Mouse (Mus musculus) kidney, postnatal 10 days (tissue): ENCODE measurements around the gene Stat5a.
A peak's percentile ranks its signal among the peaks of the same experiment; 100 is the strongest.

ENCODE experiments used
- DNase-seq: peaks from one replicate; pipeline ENCODE4 v3.0.0; 2021; ENCODE audit warnings: mixed read lengths

The Stat5a gene

DNA sequence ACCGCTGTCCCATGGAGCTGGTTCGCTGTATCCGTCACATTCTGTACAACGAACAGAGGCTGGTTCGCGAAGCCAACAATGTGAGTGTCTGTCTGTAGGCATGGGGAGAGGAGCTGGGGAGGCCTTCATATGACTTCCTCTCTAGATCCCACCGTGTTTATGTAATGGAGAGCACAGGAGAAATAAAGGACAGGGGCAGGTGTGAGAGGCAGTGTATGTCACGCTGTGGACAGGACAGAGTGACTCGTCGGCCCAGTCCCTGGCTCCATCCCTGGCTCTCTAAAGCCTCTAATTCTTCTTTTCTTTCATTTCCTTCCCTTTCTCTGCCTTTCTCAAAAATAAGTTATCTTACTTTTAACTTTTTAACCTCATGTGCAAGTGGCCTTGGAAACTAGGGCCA lies 4.0 kb downstream of the Stat5a start:
- DNase-seq: no peak

GRCm38 (mm10) chr11:100865618-100866017 lies 6.5 kb downstream of the Stat5a start:
- no peak for DNase-seq

DNA sequence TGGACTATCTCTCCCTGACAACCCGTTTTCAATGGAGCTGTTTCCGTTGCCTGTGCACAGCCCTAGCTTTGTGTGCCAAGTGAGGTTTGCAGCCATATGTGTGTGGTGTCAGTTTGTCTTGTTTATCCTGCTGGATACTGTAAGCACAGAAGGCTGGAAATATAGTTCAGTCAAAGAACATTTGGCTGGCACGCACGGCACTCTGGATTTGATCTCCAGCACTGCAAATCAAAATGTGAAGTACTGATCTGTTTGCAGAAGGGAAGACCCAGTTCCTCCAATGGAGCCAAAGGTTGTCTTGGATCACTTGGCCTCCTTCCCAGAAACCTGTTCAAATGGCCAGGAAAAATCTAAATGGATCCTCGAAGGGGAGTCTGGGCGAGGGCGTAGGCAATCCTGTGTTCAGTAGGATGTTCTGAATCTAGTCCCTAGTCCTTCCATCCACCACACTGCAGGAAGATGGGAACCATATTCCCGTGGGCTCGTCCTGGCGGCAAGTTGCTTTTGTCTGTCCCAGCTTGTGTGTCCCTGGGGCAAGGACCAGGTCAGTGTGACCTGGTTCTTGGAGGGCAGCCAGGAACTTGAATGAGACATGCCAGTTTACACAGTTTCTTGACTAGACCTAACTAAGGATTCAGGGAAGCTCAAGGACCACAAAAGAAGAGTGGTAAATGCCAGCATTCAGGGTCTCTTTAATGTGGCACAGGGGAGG lies 11.3 kb downstream of the Stat5a start:
- DNase-seq: peak; percentile 47

GRCm38 (mm10) chr11:100870968-100871350 lies 11.8 kb downstream of the Stat5a start:
- DNase-seq: no peak

GRCm38 (mm10) chr11:100875761-100876160 lies 16.6 kb downstream of the Stat5a start:
- DNase-seq: no peak

GRCm38 (mm10) chr11:100879321-100880078 lies 20.3 kb downstream of the Stat5a start:
- no peak for DNase-seq

GRCm38 (mm10) chr11:100883640-100884039 lies 24.5 kb downstream of the Stat5a start:
- DNase-seq: no peak

DNA sequence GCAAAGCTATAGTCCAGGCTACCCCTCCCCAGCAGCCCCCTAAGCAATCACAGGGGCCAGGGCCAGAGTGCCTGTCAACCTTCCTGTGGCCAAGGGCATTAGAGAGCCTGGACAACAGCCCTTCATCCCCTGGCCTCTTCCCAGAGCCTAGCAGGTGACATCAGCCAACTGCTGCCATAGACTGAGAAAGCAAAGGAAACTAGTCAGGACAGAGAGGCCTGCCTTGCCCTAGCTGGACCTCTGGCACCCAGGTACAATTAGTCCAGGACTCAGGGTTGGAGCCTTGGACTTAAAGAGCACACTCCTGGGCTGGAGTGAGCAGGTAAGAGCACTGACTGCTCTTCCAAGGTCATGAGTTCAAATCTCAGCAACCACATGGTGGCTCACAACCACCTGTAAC lies 26.3 kb downstream of the Stat5a start:
- no peak for DNase-seq

DNA sequence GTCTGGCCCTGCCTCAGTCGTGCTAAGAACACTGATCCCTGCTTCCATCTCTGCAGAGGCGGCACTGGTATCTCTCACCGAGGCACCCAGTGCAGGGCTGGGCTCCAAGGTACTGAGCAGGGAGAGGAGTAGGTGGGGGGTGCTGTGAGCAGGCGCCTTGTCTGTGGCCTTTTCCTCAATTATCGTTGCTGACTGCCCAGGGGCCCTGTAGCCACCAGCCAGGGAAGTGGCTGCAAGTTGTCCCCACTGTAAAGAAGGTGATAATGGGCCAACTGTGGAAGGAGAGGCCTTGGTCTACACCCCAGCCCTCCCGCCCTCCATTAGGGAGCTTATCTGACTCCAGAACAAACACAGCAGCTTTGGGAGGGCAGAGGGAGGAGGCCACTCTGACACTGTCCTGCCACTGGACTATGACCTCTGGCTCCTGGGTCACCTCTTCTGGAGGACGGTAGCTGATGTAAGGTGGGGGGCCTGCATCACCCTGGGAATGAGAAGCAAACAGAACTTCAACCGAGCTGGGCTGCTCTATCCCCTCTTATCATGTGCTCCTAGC lies 27.1 kb downstream of the Stat5a start:
- DNase-seq: no peak

GRCm38 (mm10) chr11:100887236-100887635 lies 28.1 kb downstream of the Stat5a start:
- DNase-seq: no peak

GRCm38 (mm10) chr11:100887764-100888163 lies 28.6 kb downstream of the Stat5a start:
- DNase-seq: no peak

DNA sequence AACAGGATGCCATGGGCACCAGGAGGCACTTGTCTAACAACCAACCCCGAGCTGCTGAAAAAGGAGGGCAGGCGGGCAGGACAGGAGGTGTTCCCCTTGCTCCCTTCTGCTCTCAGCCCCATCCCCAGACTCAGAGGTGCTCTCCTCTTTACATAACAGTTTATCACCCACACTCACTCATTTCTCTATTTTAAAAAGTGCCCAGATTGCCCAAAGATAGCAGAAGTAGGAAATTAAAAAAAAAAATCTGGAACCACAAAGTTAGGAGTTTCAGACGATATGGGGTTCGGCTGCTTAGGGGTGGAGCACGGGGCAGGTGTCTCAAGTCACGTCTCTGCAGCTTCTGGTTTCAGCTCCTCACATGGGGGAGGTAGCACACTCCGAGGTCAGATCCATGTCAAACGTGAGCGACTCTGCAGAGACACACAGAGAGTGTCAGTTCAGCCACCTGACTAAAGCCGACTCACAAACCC lies 29.2 kb downstream of the Stat5a start:
- DNase-seq: no peak

- DNase-seq: no peak
These were observed 31.3 kb downstream of the Stat5a start for GRCm38 (mm10) chr11:100890481-100890880.

- DNase-seq: no peak
These were observed 32.3 kb downstream of the Stat5a start for GRCm38 (mm10) chr11:100891256-100892123.

- DNase-seq: no peak
These were observed 33.3 kb downstream of the Stat5a start for GRCm38 (mm10) chr11:100892435-100892834.

GRCm38 (mm10) chr11:100893482-100893881 lies 34.3 kb downstream of the Stat5a start:
- DNase-seq: peak; percentile 94

- DNase-seq: no peak
These were observed 35.2 kb downstream of the Stat5a start for GRCm38 (mm10) chr11:100894146-100894918.

- DNase-seq: no peak
These were observed 36.9 kb downstream of the Stat5a start for GRCm38 (mm10) chr11:100896078-100896477.

DNA sequence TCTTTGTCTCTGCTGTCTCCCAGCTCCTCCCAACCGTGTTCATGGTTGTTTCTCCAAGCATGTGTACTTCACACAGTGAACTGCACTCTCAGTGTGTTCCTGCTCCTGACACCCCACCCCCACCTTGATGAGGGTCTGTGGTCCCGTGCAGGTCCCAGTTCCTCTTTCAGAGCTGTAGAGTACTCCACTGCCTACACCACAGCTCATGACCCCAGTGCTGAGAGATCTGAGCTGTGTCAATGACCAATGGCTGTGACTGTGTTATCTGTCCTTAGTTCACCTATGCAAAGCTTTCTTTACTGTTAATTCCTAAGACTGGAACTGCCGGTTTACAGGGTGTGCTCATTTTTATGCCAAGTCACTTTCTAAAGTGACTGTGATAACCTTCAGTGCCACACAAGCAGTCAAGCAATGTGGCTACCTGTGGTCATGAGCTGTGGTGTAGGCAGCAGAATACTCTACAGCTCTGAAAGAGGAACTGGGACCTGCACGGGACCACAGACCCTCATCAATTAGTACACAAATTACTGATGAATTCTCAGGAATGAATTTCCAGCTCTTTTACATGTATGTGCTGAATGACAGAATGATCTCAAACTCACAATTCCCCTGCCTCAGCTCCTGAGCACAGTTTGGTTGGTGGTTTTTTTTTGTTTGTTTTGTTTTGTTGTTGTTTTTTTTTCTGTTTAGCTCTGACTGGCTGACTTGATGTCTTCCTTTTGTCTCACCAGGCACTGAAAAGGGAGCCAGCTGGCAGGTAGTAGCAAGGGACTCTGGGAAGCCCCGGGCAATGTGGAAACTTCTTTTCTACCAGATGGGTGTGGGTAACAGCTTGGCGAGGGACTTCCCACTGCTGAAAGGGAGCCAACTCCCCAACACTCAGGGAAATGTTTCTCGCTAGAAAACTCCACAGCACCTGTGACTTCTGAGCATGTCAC lies 38.4 kb downstream of the Stat5a start:
- no peak for DNase-seq

DNA sequence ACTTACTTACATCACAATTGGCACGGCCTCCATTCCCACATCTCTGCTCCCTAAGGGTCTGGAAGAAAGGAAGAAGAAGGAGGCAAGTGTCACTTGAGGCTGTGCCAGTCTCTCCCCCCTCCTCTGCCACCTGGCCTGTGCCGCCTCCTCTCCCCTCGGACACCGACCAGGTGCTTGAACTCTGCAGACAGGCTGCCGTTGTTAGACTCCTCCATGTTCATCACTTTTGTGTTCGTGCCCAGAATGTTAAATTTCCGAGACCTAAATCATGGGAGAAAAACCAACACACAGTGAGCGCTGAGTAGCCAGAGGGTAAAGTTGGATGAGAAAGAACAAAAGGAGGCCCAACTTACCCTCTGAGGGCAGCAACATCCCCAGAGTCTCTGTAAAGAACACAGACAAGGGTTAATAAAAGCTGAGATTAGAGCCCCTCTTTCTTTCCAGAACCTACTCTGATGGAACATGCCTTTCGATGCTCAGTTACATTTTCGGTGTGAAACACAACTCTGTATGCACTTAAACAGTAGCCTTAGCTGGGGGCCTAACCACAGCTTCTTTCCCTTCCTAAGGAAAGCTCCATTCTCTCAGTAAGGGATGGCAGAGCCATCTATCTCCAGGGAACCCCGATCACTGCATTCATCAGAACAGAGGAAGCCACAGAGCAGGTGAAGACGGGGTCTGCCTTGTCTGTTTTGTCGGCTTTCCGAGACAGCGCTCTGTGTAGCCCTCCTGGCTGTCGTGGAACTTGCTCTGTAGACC lies 39.5 kb downstream of the Stat5a start:
- no peak for DNase-seq
